Mouse (Mus musculus) c-Kit-positive CD71-positive TER-119-negative erythroid progenitor cells, embryonic 14.5 days (primary cell): ENCODE measurements around the gene Zfp58.
"Not testable (repeated sequence)": the region's sequence is repeated elsewhere in the genome, so short reads cannot be mapped to it uniquely, and the experiment has no call there.

Experiments used
- DNase-seq: peaks from one replicate; pipeline ENCODE4 v3.0.0-alpha.2; 2013; ENCODE audit warnings: low read depth

The Zfp58 gene

DNA sequence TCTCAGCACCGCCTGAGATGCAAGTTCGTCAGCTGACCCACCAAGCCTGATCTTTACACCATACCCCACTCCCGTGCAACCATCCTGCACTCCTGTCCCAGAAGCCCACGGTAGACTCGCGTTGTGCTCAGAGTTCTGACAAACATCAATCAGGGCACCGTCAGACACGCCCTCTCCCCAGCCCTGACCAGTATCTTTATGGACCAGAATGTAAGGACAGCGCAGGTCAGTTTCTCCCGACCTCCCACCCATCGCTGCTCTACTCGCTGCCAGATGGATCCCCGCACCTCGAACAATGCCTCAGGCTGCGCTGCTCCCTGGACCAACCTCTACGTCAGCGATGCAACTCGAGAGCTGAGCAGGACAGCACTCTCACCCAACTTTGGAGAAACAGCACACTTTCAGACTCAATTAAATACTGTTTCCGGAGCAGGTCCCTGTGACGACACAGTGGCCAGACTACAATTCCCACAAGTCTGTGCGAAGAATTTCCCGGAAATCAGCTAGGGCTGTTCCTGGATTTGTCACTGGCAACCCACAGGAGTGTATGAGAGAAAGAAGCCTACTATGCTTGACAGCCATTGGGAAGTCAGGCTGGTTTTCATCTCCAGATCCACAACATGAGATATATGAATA lies at the start of gene Zfp58:
TSS of gene Zfp58 (minus strand) at position 472 of the 636 bp plus-strand sequence.
- peak; percentile 80 for DNase-seq

GRCm38 (mm10) chr13:67545941-67546340 lies 45.6 kb upstream of the Zfp58 start:
- DNase-seq = no peak

DNA sequence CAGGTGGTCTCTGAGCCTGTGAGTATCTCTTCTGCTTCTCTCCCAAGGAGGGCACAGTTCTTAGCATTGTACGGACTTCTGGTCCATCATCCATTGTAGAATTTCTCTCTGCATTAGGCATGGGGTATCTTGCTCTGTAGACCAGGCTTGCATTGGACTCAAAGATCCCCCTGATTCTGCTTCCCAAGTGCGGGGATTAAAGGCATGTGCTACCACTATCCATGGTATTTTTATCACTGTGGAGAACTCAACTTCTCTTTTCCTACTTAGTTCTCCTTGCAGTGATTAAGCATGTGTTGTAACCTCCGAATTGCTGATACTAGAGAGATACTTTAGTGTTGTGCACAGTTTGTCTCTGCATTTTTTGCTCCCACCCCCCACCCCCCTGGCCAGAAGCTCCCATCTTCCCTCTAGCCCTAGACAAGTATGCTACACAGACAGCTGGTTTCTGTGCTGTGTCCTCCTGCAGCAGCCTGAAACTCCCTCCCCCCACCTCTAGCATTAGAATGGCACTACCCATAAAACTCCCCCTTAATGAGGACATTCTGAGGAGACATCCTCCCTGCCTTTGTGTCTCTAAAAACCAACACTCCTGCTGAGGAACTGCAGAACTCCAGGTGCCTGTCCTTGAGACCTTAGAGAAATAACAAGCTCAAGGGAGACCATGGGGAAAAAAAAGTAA lies 26.8 kb upstream of the Zfp58 start:
- no peak for DNase-seq

DNA sequence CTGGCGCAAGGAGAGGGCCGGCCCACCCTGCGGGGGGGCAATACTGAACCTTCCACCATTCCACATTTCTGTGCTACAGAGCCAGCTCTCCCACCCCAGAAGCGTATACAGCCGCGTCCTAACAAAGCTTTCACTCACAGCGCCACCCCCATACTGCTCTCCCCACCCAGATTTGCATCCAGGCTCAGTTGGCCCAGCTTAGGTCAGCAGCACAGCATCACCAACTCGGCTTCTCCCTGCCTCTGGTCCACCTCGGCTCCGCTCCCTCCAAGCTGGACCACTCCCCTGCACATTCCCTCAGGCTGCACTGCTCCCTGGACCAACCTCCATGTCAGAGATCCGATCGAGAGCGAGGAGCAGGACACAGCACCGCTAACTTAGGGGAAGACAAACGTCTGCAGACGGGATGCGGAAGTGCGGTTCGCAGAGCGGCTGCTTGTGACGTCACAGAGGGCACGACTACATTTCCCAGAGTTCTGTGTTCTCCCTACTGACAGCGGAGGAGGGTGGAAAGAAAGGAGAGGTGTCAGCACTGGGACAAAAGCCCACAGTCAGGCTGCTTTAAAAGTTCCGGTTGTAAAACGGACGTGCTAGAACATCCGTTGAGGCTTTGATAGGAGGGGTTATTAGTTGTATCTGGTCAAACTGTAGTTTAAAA lies 25.5 kb upstream of the Zfp58 start, which contains the start of the genes Gm26965 and Zfp87:
TSS of gene Gm26965 (minus strand) at position 399 of the 658 bp plus-strand sequence.
TSS of gene Zfp87 (minus strand) at position 425 of the 658 bp plus-strand sequence.
- peak; percentile 84 for DNase-seq

- DNase-seq = no peak
Measured at GRCm38 (mm10) chr13:67500908-67501307, 553 bp upstream of the Zfp58 start.

- DNase-seq = no peak
Measured at GRCm38 (mm10) chr13:67495631-67496030, 4.7 kb downstream of the Zfp58 start.

DNA sequence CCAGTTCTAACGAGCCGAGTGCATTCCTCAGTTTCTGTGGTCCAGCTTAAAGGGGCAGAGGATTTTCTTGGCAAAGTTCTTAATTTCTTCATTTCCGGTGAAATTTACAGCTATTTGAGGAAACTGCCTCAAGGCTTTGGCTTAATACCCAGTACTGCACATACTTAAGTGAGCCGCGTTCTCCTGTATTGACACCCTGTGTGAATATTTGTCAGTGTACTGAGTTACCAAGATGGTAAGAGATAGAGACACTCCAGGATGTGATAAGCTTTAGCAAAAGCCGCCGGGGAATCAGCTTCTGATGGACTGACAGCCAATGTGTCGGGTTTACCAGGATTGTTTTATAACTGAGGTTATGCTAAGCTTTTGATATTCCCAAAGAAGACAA lies 15.9 kb downstream of the Zfp58 start:
- DNase-seq = peak; percentile 11

- peak; percentile 89 for DNase-seq
Measured at GRCm38 (mm10) chr13:67483625-67484423, 16.5 kb downstream of the Zfp58 start, which contains the start of gene Zfp874b. Gene Zfp874b, minus strand, starts transcription at chr13:67484258.

DNA sequence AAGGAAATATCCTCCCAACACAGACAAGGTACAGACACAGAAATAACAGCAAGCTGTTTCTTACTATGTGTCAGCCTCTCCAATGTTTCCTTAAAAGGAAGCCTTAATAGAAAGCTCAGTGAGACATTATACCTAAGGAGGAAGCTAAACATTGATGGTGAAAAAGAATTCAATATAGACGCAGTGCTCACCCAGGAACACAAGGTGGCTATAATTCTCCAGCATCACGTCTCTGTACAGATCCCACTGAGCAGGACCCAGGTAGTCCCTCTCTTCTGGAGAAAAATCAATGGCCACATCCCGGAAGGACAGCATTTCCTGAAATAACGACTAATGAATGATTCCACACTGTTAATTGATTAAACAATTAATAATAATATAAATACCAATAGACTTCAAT lies 18.8 kb downstream of the Zfp58 start:
- DNase-seq = no peak

DNA sequence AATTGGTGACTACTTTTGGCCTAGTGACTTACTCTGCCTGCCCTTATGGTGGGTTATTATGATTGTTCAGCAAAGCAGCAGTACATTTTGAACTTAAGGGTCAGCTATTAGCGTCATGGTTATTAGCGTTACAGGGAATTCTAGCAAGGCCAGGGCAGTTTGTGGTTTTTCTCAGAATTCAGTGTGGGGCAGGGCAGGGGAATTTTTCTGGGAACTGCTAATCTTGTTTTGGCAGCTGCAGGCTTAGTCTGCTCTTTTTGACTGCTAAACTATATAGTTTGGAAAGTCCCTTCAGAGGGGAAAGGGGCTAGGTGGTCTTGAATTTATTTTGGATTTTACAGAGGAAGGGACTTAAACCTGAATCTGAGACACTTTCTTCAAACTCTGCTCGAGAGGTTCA lies 31.1 kb downstream of the Zfp58 start:
- DNase-seq = no peak

DNA sequence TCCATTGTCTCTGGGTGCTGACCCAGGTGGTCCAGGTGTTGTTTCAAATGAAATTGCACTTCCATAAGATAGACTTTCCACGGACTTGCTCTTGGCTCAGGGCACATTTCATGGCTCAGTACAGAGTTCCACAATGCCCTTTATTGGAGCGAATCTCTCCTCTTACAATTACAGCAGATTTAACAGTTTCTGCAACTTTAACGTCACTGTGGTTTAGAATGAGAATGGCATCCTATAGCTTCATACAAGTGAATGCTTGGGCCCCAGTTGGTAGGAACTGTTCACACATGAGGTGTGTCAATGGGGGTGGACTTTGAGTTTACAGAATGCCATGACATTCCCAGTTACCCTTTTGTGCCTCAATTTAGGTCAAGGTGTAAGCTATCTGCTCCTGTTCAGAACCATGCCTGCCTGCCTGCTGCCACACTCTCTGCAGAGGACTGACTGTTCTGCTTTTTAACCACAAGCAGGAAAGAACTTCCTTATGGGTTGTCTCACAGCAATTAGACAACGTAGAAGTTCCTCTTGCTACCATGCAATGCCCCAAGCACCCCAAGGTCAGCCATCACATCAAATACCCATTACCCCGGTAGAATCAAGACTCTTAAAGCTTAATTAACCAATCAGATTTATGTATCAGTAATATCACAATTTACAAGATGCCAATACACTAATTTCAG lies 36.7 kb downstream of the Zfp58 start:
- not testable (repeated sequence) for DNase-seq

GRCm38 (mm10) chr13:67452021-67452309 lies 48.4 kb downstream of the Zfp58 start:
- DNase-seq = no peak

DNA sequence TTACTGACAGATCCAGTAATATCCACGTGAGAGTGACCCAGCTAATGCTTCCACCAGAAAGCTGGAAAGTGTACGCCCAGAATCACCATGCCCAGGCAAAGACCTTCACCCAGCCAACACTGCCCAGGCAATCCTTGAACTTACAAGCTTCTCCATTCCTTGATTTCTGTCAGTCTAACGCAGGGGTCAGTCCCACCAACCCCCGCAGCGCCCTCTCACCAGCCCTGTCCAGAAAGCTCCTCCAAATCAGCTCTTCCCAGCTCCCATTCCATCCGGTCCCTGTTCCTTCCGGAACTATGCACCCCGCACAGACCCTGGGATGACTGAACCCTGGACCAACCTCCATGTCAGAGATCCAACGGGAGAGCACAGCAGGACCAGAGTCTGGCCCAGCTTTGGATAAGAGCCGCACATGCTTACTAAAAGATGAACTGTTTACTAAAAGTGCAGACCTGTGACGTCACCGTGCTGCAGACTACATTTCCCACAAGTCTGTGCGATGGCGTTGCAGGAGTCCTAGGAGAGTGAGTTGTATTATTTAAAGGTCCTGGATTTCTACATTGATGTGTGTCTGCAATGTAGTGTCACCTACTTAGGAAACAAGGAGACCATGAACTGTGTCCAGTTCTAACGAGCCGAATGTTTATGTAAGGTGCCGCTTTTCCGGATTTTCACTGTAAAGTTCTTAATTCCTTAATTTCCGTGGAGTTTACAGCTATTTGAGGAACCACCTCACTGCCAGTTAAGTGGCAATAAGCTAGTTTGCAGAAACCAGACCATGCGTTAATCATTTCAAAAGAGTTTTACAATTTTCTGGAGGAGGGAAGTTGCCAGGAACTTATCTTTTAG lies 49.0 kb downstream of the Zfp58 start, which contains the start of gene Zfp874a:
TSS of gene Zfp874a (minus strand) at position 453 of the 849 bp plus-strand sequence.
- peak; percentile 81 for DNase-seq
